Mouse (Mus musculus) brain, embryonic 14.5 days (tissue): ENCODE results near the gene Lipc.

Experiments used
- CTCF ChIP-seq: fragments of 200-500 bp; IDR thresholded peaks from 2 replicates; pipeline ENCODE4 v1.5.1; 2012; ENCODE audit warnings: inconsistent platforms, mild to moderate bottlenecking, moderate library complexity, borderline replicate concordance; ENCODE audit not compliant: insufficient read depth, insufficient read length; ENCODE audit errors: extremely low read depth
- POLR2A ChIP-seq: fragments of 200-500 bp; IDR thresholded peaks from 2 replicates; pipeline ENCODE4 v1.6.1; 2012; ENCODE audit warnings: mild to moderate bottlenecking, inconsistent platforms, borderline replicate concordance; ENCODE audit not compliant: poor library complexity, insufficient read depth, insufficient read length, severe bottlenecking; ENCODE audit errors: extremely low read depth

- TF ChIP-seq POLR2A (no peak), CTCF (no peak)
Observed at GRCm38 (mm10) chr9:70824103-70824502, 127.9 kb downstream of the Lipc start.
